Mouse (Mus musculus) ES-E14 (cell line): ENCODE data around the gene Ldha. TPM values are rescaled to one million over a fixed set of nuclear protein-coding genes. Genes with fewer than 3 reads are reported as not detected.

Experiments
- DNase-seq: peaks from one replicate; pipeline ENCODE4 v3.0.0-alpha.2; 2013; ENCODE audit warnings: low read depth, low spot score
- H3K27ac ChIP-seq: 2 replicates; pipeline ENCODE4 v1.5.1; 2012; ENCODE audit warnings: low read depth, mild to moderate bottlenecking, low read length, moderate library complexity, mixed read lengths; ENCODE audit not compliant: poor library complexity, insufficient read depth, severe bottlenecking
- H3K36me3 ChIP-seq: 2 replicates; pipeline ENCODE4 v1.6.1; 2012; ENCODE audit warnings: mild to moderate bottlenecking, low read length, moderate library complexity, mixed read lengths; ENCODE audit not compliant: control insufficient read depth, poor library complexity, insufficient read depth, severe bottlenecking
- H3K4me1 ChIP-seq, 2 experiments: fragments of 150-350 bp in 1 of 2; sonication (generic) in 1 of 2; 2 replicates each; pipeline ENCODE4 v1.6.1; 2012; ENCODE audit warnings: low read length in 2 of 2, mild to moderate bottlenecking in 1 of 2, mixed read lengths in 1 of 2; ENCODE audit not compliant: control insufficient read depth in 2 of 2, insufficient read depth in 2 of 2, poor library complexity in 1 of 2
- H3K4me3 ChIP-seq, 2 experiments: fragments of 150-350 bp in 1 of 2; sonication (generic) in 1 of 2; 2 replicates each; pipeline ENCODE4 v1.5.1; 2012; ENCODE audit warnings: low read length in 2 of 2, low read depth in 1 of 2, mild to moderate bottlenecking in 1 of 2, mixed read lengths in 1 of 2; ENCODE audit not compliant: insufficient read depth in 1 of 2, poor library complexity in 1 of 2, severe bottlenecking in 1 of 2
- H3K9ac ChIP-seq: 2 replicates; pipeline ENCODE4 v1.6.1; 2012; ENCODE audit warnings: low read depth, mild to moderate bottlenecking, low read length, mixed read lengths; ENCODE audit not compliant: poor library complexity, insufficient read depth, severe bottlenecking
- H3K9me3 ChIP-seq: fragments of 150-350 bp; sonication (generic); 2 replicates; pipeline ENCODE4 v1.6.1; 2012; ENCODE audit warnings: low read depth, mild to moderate bottlenecking, low read length; ENCODE audit not compliant: control insufficient read depth, insufficient read depth
- CHD2 ChIP-seq: IDR thresholded peaks from 2 replicates; pipeline ENCODE4 v1.6.1; 2014; ENCODE audit warnings: mild to moderate bottlenecking, low read depth, low read length, inconsistent platforms
- HCFC1 ChIP-seq: IDR thresholded peaks from 2 replicates; pipeline ENCODE4 v1.6.1; 2012; ENCODE audit warnings: low read length, inconsistent platforms, borderline replicate concordance; ENCODE audit not compliant: insufficient read depth
- MAFK ChIP-seq: IDR thresholded peaks from 2 replicates; pipeline ENCODE4 v1.6.1; 2014; ENCODE audit warnings: mild to moderate bottlenecking, low read depth, low read length, inconsistent platforms; ENCODE audit not compliant: insufficient read depth
- ZC3H11A ChIP-seq: IDR thresholded peaks from 2 replicates; pipeline ENCODE4 v1.6.1; 2012; ENCODE audit warnings: low read depth, mild to moderate bottlenecking, inconsistent platforms, low read length, borderline replicate concordance
- ZNF384 ChIP-seq: IDR thresholded peaks from 2 replicates; pipeline ENCODE4 v1.6.1; 2012; ENCODE audit warnings: low read depth, low read length, inconsistent platforms
- in situ Hi-C, 2 experiments: fragments of 600-800 bp; cut with MboI; formaldehyde crosslinking; loops; one replicate each; pipeline ENCODE4 v1.15.1; 2025; ENCODE audit warnings: low sequenced_read_pairs in 2 of 2, inconsistent platforms in 1 of 2; ENCODE audit not compliant: unreplicated experiment in 2 of 2
- total RNA-seq: library from RNA; depleted of rRNA; stranded (reverse); fragments of 300-350 nt; gene quantifications from 2 replicates; pipeline ENCODE4 v1.2.3, GENCODE M21; 2012

Ldha gene
- total RNA-seq, 1 experiment = 621 TPM

DNA sequence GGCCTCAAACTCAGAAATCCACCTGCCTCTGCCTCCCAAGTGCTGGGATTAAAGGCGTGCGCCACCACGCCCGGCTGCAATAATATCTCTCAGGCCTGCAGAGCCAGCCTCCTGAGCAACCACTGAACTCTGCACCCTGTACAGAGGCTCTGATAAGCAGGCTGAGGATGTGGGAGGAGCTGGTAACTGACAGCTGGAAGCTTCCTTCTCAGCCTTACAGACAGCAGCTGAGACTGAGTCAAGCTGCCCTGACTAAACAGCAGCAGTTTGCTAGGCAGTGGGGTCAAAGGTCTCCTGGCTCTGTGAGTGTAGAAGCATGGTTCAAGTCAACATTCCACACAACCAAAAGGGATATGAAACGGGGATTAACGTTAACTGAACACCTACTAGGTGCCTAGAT is 8.0 kb upstream of the Ldha start:
- peaks cover 2 to 12% of the 10 kb centered on the region in 2 experiments for H3K4me1 ChIP-seq
- in situ Hi-C loops = no loop called here

GRCm38 (mm10) chr7:46833670-46834255 is 7.5 kb upstream of the Ldha start:
- in situ Hi-C loops = no loop called here
- Histone ChIP-seq H3K27ac (no peak overlapping the region), H3K4me3 (no peak overlapping the region), H3K9me3 (no peaks in the 10 kb centered on the region), H3K4me1 (peaks cover 5 to 14% of the 10 kb centered on the region in 2 experiments), H3K9ac (no peak overlapping the region), H3K36me3 (no peaks in the 10 kb centered on the region)
- DNase-seq = no peak
- TF ChIP-seq MAFK = no peak
- TF ChIP-seq ZC3H11A = no peak
- no peak for TF ChIP-seq ZNF384
- TF ChIP-seq CHD2 = no peak
- no peak for TF ChIP-seq HCFC1

More for the DNA sequence above, 8.0 kb upstream of the Ldha start:
- H3K36me3 ChIP-seq = no peaks in the 10 kb centered on the region
- no peak overlapping the region for H3K9ac ChIP-seq
- H3K9me3 ChIP-seq = no peaks in the 10 kb centered on the region
- H3K27ac ChIP-seq = no peak overlapping the region
- no peak overlapping the region for H3K4me3 ChIP-seq
- no peak for TF ChIP-seq ZNF384
- TF ChIP-seq MAFK = no peak
- no peak for TF ChIP-seq ZC3H11A
- no peak for TF ChIP-seq HCFC1
- no peak for TF ChIP-seq CHD2
- DNase-seq = no peak

DNA sequence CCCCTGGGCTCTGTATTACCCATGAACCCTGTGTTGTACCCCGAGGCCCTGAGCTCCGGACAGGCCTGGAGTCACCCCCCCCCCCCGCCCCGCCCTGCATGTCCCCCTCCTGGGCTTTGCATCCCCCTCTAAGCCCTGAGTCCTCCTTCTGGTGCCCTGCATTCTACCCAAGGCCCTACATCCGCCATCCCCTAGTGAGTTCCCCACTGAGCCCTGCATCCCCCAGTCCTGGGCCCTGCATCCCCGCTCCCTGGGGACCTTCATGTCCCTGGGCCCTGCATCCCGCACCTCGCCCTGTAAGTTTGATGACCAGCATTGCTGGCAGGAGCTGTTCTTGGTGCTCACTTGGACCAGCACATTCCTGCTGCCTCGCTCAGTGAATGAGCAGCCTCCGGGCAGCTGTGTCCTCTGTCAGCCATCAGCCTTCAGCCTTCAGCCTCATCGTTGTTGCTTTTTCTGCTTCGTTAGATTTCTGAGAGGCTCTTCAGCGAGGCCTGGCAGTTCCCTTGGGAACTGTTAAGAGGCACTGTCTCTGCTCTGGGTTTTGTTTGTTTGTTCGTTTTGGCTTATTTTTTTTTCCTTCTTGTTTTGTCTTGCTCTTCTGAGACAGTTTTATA is 6.2 kb upstream of the Ldha start:
- no peak overlapping the region for H3K9ac ChIP-seq
- no peak overlapping the region for H3K4me3 ChIP-seq
- no peak overlapping the region for H3K27ac ChIP-seq
- H3K4me1 ChIP-seq = peaks cover 3 to 25% of the 10 kb centered on the region in 2 experiments
- no peak for TF ChIP-seq HCFC1
- TF ChIP-seq ZNF384 = no peak
- no peak for TF ChIP-seq ZC3H11A
- no peak for TF ChIP-seq MAFK
- TF ChIP-seq CHD2 = no peak
- in situ Hi-C loops = no loop called here
- H3K36me3 ChIP-seq = no peaks in the 10 kb centered on the region
- no peak for DNase-seq
- H3K9me3 ChIP-seq = no peaks in the 10 kb centered on the region

GRCm38 (mm10) chr7:46836357-46836756 is 4.9 kb upstream of the Ldha start:
- no peaks in the 10 kb centered on the region for H3K36me3 ChIP-seq
- peaks cover 6 to 36% of the 10 kb centered on the region in 2 experiments for H3K4me1 ChIP-seq
- no peak overlapping the region for H3K27ac ChIP-seq
- no peak overlapping the region for H3K4me3 ChIP-seq
- in situ Hi-C loops = no loop called here
- H3K9me3 ChIP-seq = no peaks in the 10 kb centered on the region
- DNase-seq = no peak
- no peak for TF ChIP-seq CHD2
- TF ChIP-seq MAFK = no peak
- TF ChIP-seq ZC3H11A = no peak
- TF ChIP-seq ZNF384 = no peak
- TF ChIP-seq HCFC1 = no peak
- no peak overlapping the region for H3K9ac ChIP-seq
